Mouse (Mus musculus) forebrain, embryonic 10.5 days (tissue): ENCODE measurements around the gene Gm12185. TPM values are rescaled to one million over a fixed set of nuclear protein-coding genes. Genes with fewer than 3 reads are reported as not detected.
"Not testable (repeated sequence)": the region's sequence is repeated elsewhere in the genome, so short reads cannot be mapped to it uniquely, and the experiment has no call there.

Experiments
- DNase-seq: peaks from one replicate; pipeline ENCODE4 v3.0.0-alpha.2; 2017; ENCODE audit warnings: low spot score; ENCODE audit errors: extremely low spot score
- H3K27ac ChIP-seq: fragments of 300-500 bp; sonication (generic); 2 replicates; pipeline ENCODE4 v1.5.1; 2016; ENCODE audit warnings: mild to moderate bottlenecking
- H3K27me3 ChIP-seq: fragments of 300-500 bp; sonication (generic); 2 replicates; pipeline ENCODE4 v1.6.1; 2016; ENCODE audit warnings: mild to moderate bottlenecking; ENCODE audit not compliant: poor library complexity, severe bottlenecking
- H3K36me3 ChIP-seq: fragments of 300-500 bp; sonication (generic); replicated peaks from 2 replicates; pipeline ENCODE4 v1.6.1; 2016; ENCODE audit warnings: mild to moderate bottlenecking, moderate library complexity
- H3K4me1 ChIP-seq: fragments of 300-500 bp; sonication (generic); 2 replicates; pipeline ENCODE4 v1.6.1; 2016
- H3K4me3 ChIP-seq: fragments of 300-500 bp; sonication (generic); 2 replicates; pipeline ENCODE4 v1.5.1; 2016; ENCODE audit warnings: mild to moderate bottlenecking, moderate library complexity
- H3K9me3 ChIP-seq: fragments of 300-500 bp; sonication (generic); 2 replicates; pipeline ENCODE4 v1.6.1; 2016; ENCODE audit warnings: mild to moderate bottlenecking, moderate library complexity
- WGBS: fragments of 180-500 bp; shearing (Covaris S2); methylation state at CpG from one replicate; pipeline ENCODE4 v1.1.7; 2016; 5-methylcytosine and 5-hydroxymethylcytosine counted together
- polyA plus RNA-seq: library from polyadenylated mRNA; unstranded; fragments of >200 nt; fragmentation: Nextera tagmentation; extraction: Ambion mirVana; gene quantifications from 2 replicates; pipeline ENCODE4 v1.2.1, GENCODE M21; 2016

Gm12185 gene
- not detected in 2 replicates for polyA plus RNA-seq

- H3K9me3 ChIP-seq, H3K27ac ChIP-seq, H3K4me3 ChIP-seq, H3K4me1 ChIP-seq, H3K27me3 ChIP-seq, DNase-seq, H3K36me3 ChIP-seq: not testable (repeated sequence)
- 75% methylated on average over 4 of the region's 4 CpGs for WGBS
These were observed at the start of gene Gm12185 for GRCm38 (mm10) chr11:48991740-48992520. Gene Gm12185 (minus strand): TSS chr11:48992226.

- H3K36me3 ChIP-seq, H3K9me3 ChIP-seq, H3K4me1 ChIP-seq, H3K4me3 ChIP-seq, DNase-seq, H3K27me3 ChIP-seq, H3K27ac ChIP-seq: not testable (repeated sequence)
These were observed 20.0 kb upstream of the Gm12185 start for GRCm38 (mm10) chr11:49012074-49012473.

- 53% methylated on average over 1 of the region's 1 CpGs for WGBS
These were observed 14.8 kb upstream of the Gm12185 start for GRCm38 (mm10) chr11:49006785-49007184.

GRCm38 (mm10) chr11:49006317-49006716, 14.3 kb upstream of the Gm12185 start:
- WGBS = 78% methylated on average over 2 of the region's 2 CpGs
- H3K27me3 ChIP-seq, H3K36me3 ChIP-seq, H3K4me3 ChIP-seq, DNase-seq, H3K27ac ChIP-seq, H3K4me1 ChIP-seq, H3K9me3 ChIP-seq: not testable (repeated sequence)

More at GRCm38 (mm10) chr11:49006785-49007184, 14.8 kb upstream of the Gm12185 start:
- H3K27ac ChIP-seq, H3K4me1 ChIP-seq, H3K9me3 ChIP-seq, H3K4me3 ChIP-seq, DNase-seq, H3K36me3 ChIP-seq, H3K27me3 ChIP-seq: not testable (repeated sequence)

- not testable (repeated sequence) for H3K4me1 ChIP-seq, H3K27ac ChIP-seq, DNase-seq, H3K9me3 ChIP-seq, H3K27me3 ChIP-seq, H3K4me3 ChIP-seq, H3K36me3 ChIP-seq
- 73% methylated on average over 1 of the region's 1 CpGs for WGBS
These were observed 8.4 kb upstream of the Gm12185 start for GRCm38 (mm10) chr11:49000411-49000810.

GRCm38 (mm10) chr11:48994018-48994417, 2.0 kb upstream of the Gm12185 start, which contains the start of gene Tgtp1:
Gene Tgtp1 (minus strand): TSS chr11:48994172.
- WGBS = 66% methylated on average over 2 of the region's 2 CpGs
- DNase-seq, H3K27me3 ChIP-seq, H3K27ac ChIP-seq, H3K4me1 ChIP-seq, H3K4me3 ChIP-seq, H3K36me3 ChIP-seq, H3K9me3 ChIP-seq: not testable (repeated sequence)

- H3K27me3 ChIP-seq, H3K9me3 ChIP-seq, H3K27ac ChIP-seq, H3K36me3 ChIP-seq, H3K4me1 ChIP-seq, H3K4me3 ChIP-seq, DNase-seq: not testable (repeated sequence)
- 82% methylated on average over 10 of the region's 10 CpGs for WGBS
These were observed 1.3 kb upstream of the Gm12185 start for GRCm38 (mm10) chr11:48993296-48993695.

GRCm38 (mm10) chr11:48989981-48990380, 2.0 kb downstream of the Gm12185 start:
- H3K27ac ChIP-seq, H3K4me3 ChIP-seq, H3K4me1 ChIP-seq, H3K27me3 ChIP-seq, H3K9me3 ChIP-seq, H3K36me3 ChIP-seq, DNase-seq: not testable (repeated sequence)
- 80% methylated on average over 2 of the region's 2 CpGs for WGBS

GRCm38 (mm10) chr11:48988219-48988618, 3.8 kb downstream of the Gm12185 start:
- WGBS = 77% methylated on average over 2 of the region's 3 CpGs
- not testable (repeated sequence) for H3K36me3 ChIP-seq, DNase-seq, H3K27me3 ChIP-seq, H3K9me3 ChIP-seq, H3K4me1 ChIP-seq, H3K4me3 ChIP-seq, H3K27ac ChIP-seq

GRCm38 (mm10) chr11:48982848-48983247, 9.2 kb downstream of the Gm12185 start:
- not testable (repeated sequence) for DNase-seq, H3K36me3 ChIP-seq, H3K9me3 ChIP-seq, H3K27me3 ChIP-seq, H3K4me3 ChIP-seq, H3K4me1 ChIP-seq, H3K27ac ChIP-seq
- WGBS = no CpG with 5 or more reads among the region's 3 CpGs

- DNase-seq, H3K4me1 ChIP-seq, H3K27me3 ChIP-seq, H3K27ac ChIP-seq, H3K36me3 ChIP-seq, H3K9me3 ChIP-seq, H3K4me3 ChIP-seq: not testable (repeated sequence)
- WGBS = no CpG with 5 or more reads among the region's 5 CpGs
These were observed 12.0 kb downstream of the Gm12185 start for GRCm38 (mm10) chr11:48980052-48980451.

GRCm38 (mm10) chr11:48979251-48979650, 12.8 kb downstream of the Gm12185 start, which contains the start of gene 9930111J21Rik1:
Gene 9930111J21Rik1 (minus strand): TSS chr11:48979398.
- no CpG with 5 or more reads among the region's 3 CpGs for WGBS
- not testable (repeated sequence) for H3K36me3 ChIP-seq

GRCm38 (mm10) chr11:48978240-48978939, 13.6 kb downstream of the Gm12185 start, which contains the start of gene Olfr56:
Gene Olfr56 (plus strand): TSS chr11:48978889.
- H3K27ac ChIP-seq, H3K4me1 ChIP-seq, H3K27me3 ChIP-seq, DNase-seq, H3K36me3 ChIP-seq, H3K4me3 ChIP-seq, H3K9me3 ChIP-seq: not testable (repeated sequence)
- no CpG with 5 or more reads among the region's 1 CpGs for WGBS

More at GRCm38 (mm10) chr11:48979251-48979650, 12.8 kb downstream of the Gm12185 start, which contains the start of gene 9930111J21Rik1:
- H3K4me3 ChIP-seq, H3K27me3 ChIP-seq, H3K27ac ChIP-seq, H3K9me3 ChIP-seq, DNase-seq, H3K4me1 ChIP-seq: not testable (repeated sequence)
